Mouse (Mus musculus) liver, embryonic 14.5 days (tissue): Measurements from ENCODE around the gene Dnajc14. TPM values are rescaled to one million over a fixed set of nuclear protein-coding genes. Genes with fewer than 3 reads are reported as not detected.
A peak's percentile ranks its signal among the peaks of the same experiment; 100 is the strongest.

Source experiments
- ATAC-seq: fragments of 200-750 bp; cut with Nextera tagmentation; 2 replicates; pipeline ENCODE4 v1.8.0; 2017; ENCODE audit warnings: moderate number of reproducible peaks, mild to moderate bottlenecking, moderate library complexity; ENCODE audit not compliant: insufficient read depth
- DNase-seq, 3 experiments: peaks; one replicate each; pipeline ENCODE4 v3.0.0-alpha.2; 2012 to 2013; ENCODE audit warnings: low read depth in 3 of 3, low spot score in 3 of 3
- H3K27ac ChIP-seq: fragments of 300-500 bp; sonication (generic); 2 replicates; pipeline ENCODE4 v1.5.1; 2014; ENCODE audit warnings: moderate library complexity, mild to moderate bottlenecking, control low read depth, inconsistent platforms
- H3K27me3 ChIP-seq: fragments of 300-500 bp; sonication (generic); 2 replicates; pipeline ENCODE4 v1.6.1; 2014; ENCODE audit warnings: mild to moderate bottlenecking, low read length, moderate library complexity; ENCODE audit not compliant: control insufficient read depth, insufficient read depth
- H3K36me3 ChIP-seq: fragments of 300-500 bp; sonication (generic); replicated peaks from 2 replicates; pipeline ENCODE4 v1.6.1; 2014; ENCODE audit warnings: low read depth; ENCODE audit not compliant: control insufficient read depth, insufficient read depth
- H3K4me1 ChIP-seq, 2 experiments: fragments of 200-500 bp in 1 of 2; fragments of 300-500 bp in 1 of 2; sonication (generic) in 1 of 2; replicated peaks; 2 replicates each; pipeline ENCODE4 v1.6.1; 2012 to 2014; ENCODE audit warnings: antibody characterized with exemption in 1 of 2, inconsistent platforms in 1 of 2, low read length in 1 of 2; ENCODE audit not compliant: control insufficient read depth in 2 of 2, insufficient read depth in 2 of 2
- H3K4me2 ChIP-seq: fragments of 300-500 bp; sonication (generic); 2 replicates; pipeline ENCODE4 v1.6.1; 2014; ENCODE audit warnings: low read depth, mild to moderate bottlenecking, control low read depth, moderate library complexity
- H3K4me3 ChIP-seq, 2 experiments: fragments of 200-500 bp in 1 of 2; fragments of 300-500 bp in 1 of 2; sonication (generic) in 1 of 2; 2 replicates each; pipeline ENCODE4 v1.5.1; 2012 to 2014; ENCODE audit warnings: low read depth in 2 of 2, low read length in 2 of 2, mild to moderate bottlenecking in 2 of 2, control low read depth in 1 of 2, inconsistent platforms in 1 of 2, moderate library complexity in 1 of 2; ENCODE audit not compliant: insufficient read depth in 1 of 2
- H3K9ac ChIP-seq: fragments of 300-500 bp; sonication (generic); replicated peaks from 2 replicates; pipeline ENCODE4 v1.6.1; 2014; ENCODE audit warnings: mild to moderate bottlenecking, control low read depth, moderate library complexity
- H3K9me3 ChIP-seq: fragments of 300-500 bp; sonication (generic); 2 replicates; pipeline ENCODE4 v1.6.1; 2016; ENCODE audit warnings: low read length, mixed read lengths; ENCODE audit not compliant: control insufficient read depth
- CTCF ChIP-seq: IDR thresholded peaks from 2 replicates; pipeline ENCODE4 v1.5.1; 2016; ENCODE audit warnings: antibody characterized with exemption, low read depth, control low read depth
- EP300 ChIP-seq: IDR thresholded peaks from 2 replicates; pipeline ENCODE4 v1.6.1; 2016; ENCODE audit warnings: antibody characterized with exemption, low read depth
- WGBS: fragments of 180-500 bp; shearing (Covaris S2); extraction: QIAGEN DNeasy Blood & Tissue Kit; methylation state at CpG from one replicate; pipeline ENCODE4 v1.1.7; 2014; ENCODE audit not compliant: insufficient replicate concordance; 5-methylcytosine and 5-hydroxymethylcytosine counted together
- polyA plus RNA-seq, 2 experiments: library from polyadenylated mRNA; depleted of rRNA in 1 of 2; stranded (reverse) in 1 of 2; unstranded in 1 of 2; fragments of >200 nt; fragmentation: Nextera tagmentation in 1 of 2; extraction: Ambion mirVana in 1 of 2; gene quantifications; 2 replicates each; pipeline versions ENCODE4 v1.2.1 to v1.2.3; 2012 to 2014

The Dnajc14 gene
- polyA plus RNA-seq, 2 experiments, result 6.0 to 10.7 TPM

- Histone ChIP-seq H3K9me3 (no peaks in the 10 kb centered on the region), H3K36me3 (no peaks in the 10 kb centered on the region), H3K4me1 (peaks cover 0 to 9% of the 10 kb centered on the region in 2 experiments; a peak in 2 of 4 replicates), H3K4me3 (no peak overlapping the region), H3K4me2 (no peak overlapping the region), H3K27ac (no peak overlapping the region), H3K27me3 (no peaks in the 10 kb centered on the region), H3K9ac (no peak overlapping the region)
- DNase-seq (no peak), ATAC-seq (no peak)
- 18% methylated on average over 1 of the region's 1 CpGs for WGBS
- TF ChIP-seq EP300 (no peak), CTCF (no peak)
Observed at GRCm38 (mm10) chr10:128780200-128780599, 23.7 kb upstream of the Dnajc14 start.

DNA sequence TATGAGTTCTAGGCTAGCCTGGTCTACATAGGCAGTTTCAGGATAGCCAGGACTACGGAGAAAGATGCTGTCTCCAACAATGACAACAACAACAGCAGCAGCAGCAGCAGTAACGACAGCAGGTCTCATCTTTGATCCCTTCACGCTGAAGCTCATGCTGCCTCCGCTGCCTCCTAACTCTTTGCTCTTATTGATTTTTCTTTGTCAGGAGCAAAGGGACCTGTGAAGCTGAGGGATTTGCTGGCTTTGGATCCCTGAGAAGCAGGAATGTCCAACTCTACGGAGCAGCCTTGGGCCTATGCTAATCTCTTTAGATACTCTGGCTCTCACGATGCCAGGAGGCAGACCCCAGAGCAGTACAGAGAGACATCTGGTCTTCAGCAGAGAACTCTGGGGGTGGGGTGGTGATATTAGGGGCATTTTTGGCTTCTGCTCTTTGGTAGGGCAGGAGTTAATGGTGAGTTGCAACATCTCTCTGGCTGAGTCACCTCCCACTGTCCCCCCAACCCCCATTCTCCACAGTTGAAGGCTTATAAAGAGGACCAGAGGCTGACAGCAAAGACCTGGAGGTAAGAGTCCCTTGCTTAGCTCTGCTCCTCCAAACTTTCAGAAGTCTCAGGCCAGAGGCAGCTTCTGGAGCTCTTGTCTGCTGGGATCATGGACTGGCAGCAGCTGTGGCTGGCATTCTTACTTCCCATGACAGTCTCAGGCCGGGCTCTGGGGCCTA lies 13.3 kb upstream of the Dnajc14 start, which contains the start of gene Mmp19:
Gene Mmp19, plus strand, starts transcription at position 513 of the 727 bp plus-strand sequence.
- Histone ChIP-seq H3K27me3 (no peaks in the 10 kb centered on the region), H3K36me3 (no peaks in the 10 kb centered on the region), H3K9me3 (no peaks in the 10 kb centered on the region), H3K4me1 (peaks cover 0 to 2% of the 10 kb centered on the region in 2 experiments; a peak in 1 of 4 replicates), H3K4me2 (peak within 1 kb of the TSS; percentile 46), H3K4me3 (peak within 1 kb of the TSS; percentile 32 to 57), H3K27ac (no peak within 1 kb of the TSS), H3K9ac (no peak within 1 kb of the TSS)
- DNase-seq (no peak), ATAC-seq (peak; percentile 49)
- TF ChIP-seq EP300, result no peak
- TF ChIP-seq CTCF, result no peak
- 64% methylated on average over 7 of the region's 7 CpGs for WGBS

GRCm38 (mm10) chr10:128792041-128792440 lies 11.8 kb upstream of the Dnajc14 start:
- peaks cover 0 to 2% of the 10 kb centered on the region in 2 experiments; a peak in 1 of 4 replicates for H3K4me1 ChIP-seq
- no peaks in the 10 kb centered on the region for H3K27me3 ChIP-seq
- no peak overlapping the region for H3K4me3 ChIP-seq
- H3K4me2 ChIP-seq, result no peak overlapping the region
- ATAC-seq (no peak), DNase-seq (no peak)
- no peak overlapping the region for H3K9ac ChIP-seq
- no peak overlapping the region for H3K27ac ChIP-seq
- H3K9me3 ChIP-seq, result no peaks in the 10 kb centered on the region
- no peaks in the 10 kb centered on the region for H3K36me3 ChIP-seq
- TF ChIP-seq CTCF, result 0 out of 2 replicates have a peak, but pooled peaks have one; percentile 18
- no peak for TF ChIP-seq EP300

DNA sequence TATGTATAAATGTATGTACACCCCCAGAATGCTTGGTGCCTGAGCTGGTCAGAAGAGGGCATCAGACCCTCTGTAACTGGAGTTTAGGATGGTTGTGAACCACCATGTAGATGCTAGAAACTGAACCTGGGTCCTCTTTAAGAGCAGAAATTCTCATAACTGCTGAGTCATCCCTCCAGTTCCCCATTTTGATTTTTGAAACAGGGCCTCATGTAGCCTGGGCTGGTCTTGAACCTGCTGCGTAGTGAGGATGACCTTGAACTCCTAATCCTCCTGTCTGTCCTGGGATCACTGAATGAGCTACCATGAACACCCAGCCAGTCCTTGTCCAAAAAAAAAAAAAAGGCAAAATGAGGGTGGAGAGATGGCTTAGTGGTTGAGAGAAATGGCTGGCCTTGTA lies 10.6 kb upstream of the Dnajc14 start:
- H3K4me2 ChIP-seq, result no peak overlapping the region

DNA sequence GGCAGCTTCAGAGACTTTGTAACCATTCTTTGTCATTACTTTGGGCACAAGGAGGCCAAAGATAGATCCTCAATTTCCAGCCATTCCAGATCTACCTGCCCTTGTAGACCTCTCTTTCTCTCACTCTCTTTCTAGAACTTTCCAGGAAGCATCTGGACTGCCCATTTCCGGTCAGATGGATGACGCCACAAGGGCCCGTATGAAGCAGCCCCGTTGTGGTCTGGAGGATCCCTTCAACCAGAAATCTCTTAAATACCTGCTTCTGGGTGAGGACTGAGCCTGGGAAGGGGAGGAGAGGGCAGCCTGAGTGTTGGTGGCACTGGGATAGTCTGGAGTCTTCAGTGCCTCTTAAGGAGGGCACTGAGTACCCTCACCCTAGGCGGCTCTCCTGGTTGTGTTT lies 9.5 kb upstream of the Dnajc14 start:
- no peaks in the 10 kb centered on the region for H3K27me3 ChIP-seq

More for the DNA sequence above, 10.6 kb upstream of the Dnajc14 start:
- Histone ChIP-seq H3K27ac (no peak overlapping the region), H3K4me3 (no peak overlapping the region), H3K9ac (no peak overlapping the region), H3K36me3 (no peaks in the 10 kb centered on the region), H3K9me3 (no peaks in the 10 kb centered on the region), H3K27me3 (no peaks in the 10 kb centered on the region), H3K4me1 (peaks cover 0 to 2% of the 10 kb centered on the region in 2 experiments; a peak in 1 of 4 replicates)
- no peak for TF ChIP-seq EP300
- no peak for TF ChIP-seq CTCF
- 78% methylated on average over 1 of the region's 1 CpGs for WGBS
- ATAC-seq (no peak), DNase-seq (no peak)

More for the DNA sequence above, 9.5 kb upstream of the Dnajc14 start:
- no peaks in the 10 kb centered on the region for H3K36me3 ChIP-seq
- no peak overlapping the region for H3K4me2 ChIP-seq
- H3K4me3 ChIP-seq, result no peak overlapping the region
- H3K27ac ChIP-seq, result no peak overlapping the region
- DNase-seq (no peak), ATAC-seq (no peak)
- WGBS, result 69% methylated on average over 5 of the region's 5 CpGs
- TF ChIP-seq EP300, result no peak
- no peak for TF ChIP-seq CTCF
- H3K4me1 ChIP-seq, result peaks cover 0 to 2% of the 10 kb centered on the region in 2 experiments; a peak in 1 of 4 replicates
- no peaks in the 10 kb centered on the region for H3K9me3 ChIP-seq
- no peak overlapping the region for H3K9ac ChIP-seq
